Mouse (Mus musculus) myocyte (in vitro differentiated cells): ENCODE measurements around the gene Ugt1a6b.

ENCODE experiments used
- CEBPB ChIP-seq: IDR thresholded peaks from 2 replicates; pipeline ENCODE4 v1.6.1; 2011; ENCODE audit warnings: mild to moderate bottlenecking, moderate library complexity; ENCODE audit not compliant: poor library complexity, insufficient read depth, severe bottlenecking
- E2F4 ChIP-seq: IDR thresholded peaks from one replicate; pipeline ENCODE4 v1.6.1; 2011; ENCODE audit warnings: mild to moderate bottlenecking, control low read depth, moderate library complexity; ENCODE audit not compliant: insufficient read depth
- MAX ChIP-seq: IDR thresholded peaks from one replicate; pipeline ENCODE4 v1.6.1; 2011; ENCODE audit warnings: low read depth, mild to moderate bottlenecking, control low read depth
- MYOD1 ChIP-seq, 3 experiments: IDR thresholded peaks; one replicate each; pipeline ENCODE4 v1.6.1; 2011; ENCODE audit warnings: control low read depth in 2 of 3, low read depth in 2 of 3, mild to moderate bottlenecking in 2 of 3, moderate library complexity in 1 of 3; ENCODE audit not compliant: insufficient read length in 2 of 3, control insufficient read depth in 1 of 3
- POLR2A ChIP-seq: IDR thresholded peaks from one replicate; pipeline ENCODE4 v1.6.1; 2011; ENCODE audit warnings: low read depth, mild to moderate bottlenecking, control low read depth, moderate library complexity; ENCODE audit not compliant: insufficient read length
- POLR2AphosphoS2 ChIP-seq: IDR thresholded peaks from one replicate; pipeline ENCODE4 v1.6.1; 2011; ENCODE audit warnings: low read depth, control low read depth; ENCODE audit not compliant: insufficient read length
- REST ChIP-seq: IDR thresholded peaks from one replicate; pipeline ENCODE4 v1.6.1; 2011; ENCODE audit warnings: mild to moderate bottlenecking, control low read depth, moderate library complexity; ENCODE audit not compliant: insufficient read depth, insufficient read length
- TCF12 ChIP-seq: IDR thresholded peaks from one replicate; pipeline ENCODE4 v1.6.1; 2011; ENCODE audit warnings: mild to moderate bottlenecking, control low read depth; ENCODE audit not compliant: poor library complexity, insufficient read depth, severe bottlenecking
- USF1 ChIP-seq: IDR thresholded peaks from one replicate; pipeline ENCODE4 v1.6.1; 2011; ENCODE audit warnings: low read depth, mild to moderate bottlenecking, control low read depth, moderate library complexity

- TF ChIP-seq MAX = no peak
- TF ChIP-seq CEBPB = no peak
- TF ChIP-seq MYOD1 (IDR thresholded peaks at IDR 0.05; ENCODE audit: control insufficient read depth in 1 of 3, insufficient read length in 2 of 3, low read depth in 2 of 3) = no peak
- TF ChIP-seq POLR2A = no peak
- TF ChIP-seq USF1 = no peak
- TF ChIP-seq POLR2AphosphoS2 = no peak
- no peak for TF ChIP-seq TCF12
- TF ChIP-seq E2F4 = no peak
- no peak for TF ChIP-seq REST
Observed at GRCm38 (mm10) chr1:88253106-88253505, 150.1 kb downstream of the Ugt1a6b start.
